12 mouse cellular contexts compared by ENCODE assay signal in genomic region chr10:117690101-117690352, GRCm38 (mm10).
"Had no signal": no experiment of that assay in that cellular context is flagged by ENCODE, and none has a peak within 500 bp of the region (broad histone marks: within the 10 kb centered on the region; RNA-seq: fewer than 3 reads in every experiment).

No protein-coding gene starts in this region.

- DNase-seq: retina, postnatal 1 day; right cerebral cortex, adult 18-20 months; right cerebral cortex, postnatal 14 days; right cerebral cortex, postnatal 25 days; right cerebral cortex, postnatal 4 days; spleen, adult 18-20 months; thymus, adult 18-20 months; thymus, adult 2 months; thymus, postnatal 14 days; thymus, postnatal 25 days; thymus, postnatal 36 days; thymus, postnatal 4 days had no signal
